Mouse (Mus musculus) adrenal gland, adult (tissue): Measurements from ENCODE around the gene Tes.

ENCODE experiments used
- DNase-seq, 2 experiments: peaks; one replicate each; pipeline ENCODE4 v3.0.0; 2022 to 2023; ENCODE audit warnings: low spot score in 1 of 2; ENCODE audit not compliant: inconsistent age in 2 of 2

Gene Tes

GRCm38 (mm10) chr6:17151071-17151715, 86.2 kb downstream of the Tes start:
- DNase-seq = no peak

- DNase-seq = no peak
These were observed 87.6 kb downstream of the Tes start for GRCm38 (mm10) chr6:17152551-17152950.
